Mouse (Mus musculus) embryonic facial prominence, embryonic 15.5 days (tissue): Measurements from ENCODE around the gene Ubxn7. TPM values are rescaled to one million over a fixed set of nuclear protein-coding genes. Genes with fewer than 3 reads are reported as not detected.

ENCODE experiments used
- ATAC-seq: fragments of 200-750 bp; cut with Nextera tagmentation; 2 replicates; pipeline ENCODE4 v1.8.0; 2017; ENCODE audit warnings: low read depth, moderate TSS enrichment; ENCODE audit not compliant: insufficient number of reproducible peaks, low FRiP score, low TSS enrichment
- H3K27ac ChIP-seq: fragments of 300-500 bp; sonication (generic); replicated peaks from 2 replicates; pipeline ENCODE4 v1.5.1; 2015; ENCODE audit warnings: mild to moderate bottlenecking, inconsistent platforms
- H3K27me3 ChIP-seq: fragments of 300-500 bp; sonication (generic); 2 replicates; pipeline ENCODE4 v1.6.1; 2015; ENCODE audit warnings: inconsistent platforms
- H3K36me3 ChIP-seq: fragments of 300-500 bp; sonication (generic); 2 replicates; pipeline ENCODE4 v1.6.1; 2015; ENCODE audit warnings: mild to moderate bottlenecking, inconsistent platforms
- H3K4me1 ChIP-seq: fragments of 300-500 bp; sonication (generic); 2 replicates; pipeline ENCODE4 v1.6.1; 2015; ENCODE audit warnings: inconsistent platforms
- H3K4me2 ChIP-seq: fragments of 300-500 bp; sonication (generic); replicated peaks from 2 replicates; pipeline ENCODE4 v1.6.1; 2015; ENCODE audit warnings: mild to moderate bottlenecking, inconsistent platforms
- H3K4me3 ChIP-seq: fragments of 300-500 bp; sonication (generic); replicated peaks from 2 replicates; pipeline ENCODE4 v1.5.1; 2015; ENCODE audit warnings: mild to moderate bottlenecking, inconsistent platforms
- H3K9ac ChIP-seq: fragments of 300-500 bp; sonication (generic); 2 replicates; pipeline ENCODE4 v1.6.1; 2015; ENCODE audit warnings: inconsistent platforms
- H3K9me3 ChIP-seq: fragments of 300-500 bp; sonication (generic); replicated peaks from 2 replicates; pipeline ENCODE4 v1.6.1; 2016; ENCODE audit warnings: inconsistent platforms
- WGBS: fragments of 180-500 bp; shearing (Covaris S2); methylation state at CpG from one replicate; pipeline ENCODE4 v1.1.7; 2015; 5-methylcytosine and 5-hydroxymethylcytosine counted together
- polyA plus RNA-seq: library from polyadenylated mRNA; unstranded; fragments of >200 nt; fragmentation: Nextera tagmentation; extraction: Ambion mirVana; gene quantifications from 2 replicates; pipeline ENCODE4 v1.2.1, GENCODE M21; 2015

Gene Ubxn7
- polyA plus RNA-seq, 1 experiment from 2014 or later: 25.7 TPM

- H3K4me1 ChIP-seq: no peaks in the 10 kb centered on the region
- H3K27me3 ChIP-seq: no peaks in the 10 kb centered on the region
- no peaks in the 10 kb centered on the region for H3K36me3 ChIP-seq
- H3K9ac ChIP-seq: no peak overlapping the region
- no peak overlapping the region for H3K4me2 ChIP-seq
- no peaks in the 10 kb centered on the region for H3K9me3 ChIP-seq
- ATAC-seq: no peak
- no peak overlapping the region for H3K4me3 ChIP-seq
- no peak overlapping the region for H3K27ac ChIP-seq
- 91% methylated on average over 9 of the region's 9 CpGs for WGBS
These were observed 73.7 kb downstream of the Ubxn7 start for GRCm38 (mm10) chr16:32405716-32406115.

- H3K27ac ChIP-seq: no peak overlapping the region
- H3K9ac ChIP-seq: no peak overlapping the region
- no peak for ATAC-seq
- H3K9me3 ChIP-seq: no peaks in the 10 kb centered on the region
- 25% methylated on average over 6 of the region's 6 CpGs for WGBS
- no peak overlapping the region for H3K4me2 ChIP-seq
- no peaks in the 10 kb centered on the region for H3K27me3 ChIP-seq
- no peaks in the 10 kb centered on the region for H3K36me3 ChIP-seq
- H3K4me3 ChIP-seq: no peak overlapping the region
- no peaks in the 10 kb centered on the region for H3K4me1 ChIP-seq
These were observed 74.6 kb downstream of the Ubxn7 start for GRCm38 (mm10) chr16:32406671-32407070.

GRCm38 (mm10) chr16:32407730-32408129, 75.7 kb downstream of the Ubxn7 start:
- no peak overlapping the region for H3K27ac ChIP-seq
- no peaks in the 10 kb centered on the region for H3K9me3 ChIP-seq
- no peak overlapping the region for H3K4me3 ChIP-seq
- no peak overlapping the region for H3K4me2 ChIP-seq
- H3K36me3 ChIP-seq: no peaks in the 10 kb centered on the region
- 80% methylated on average over 10 of the region's 10 CpGs for WGBS
- no peaks in the 10 kb centered on the region for H3K27me3 ChIP-seq
- no peak overlapping the region for H3K9ac ChIP-seq
- H3K4me1 ChIP-seq: no peaks in the 10 kb centered on the region
- no peak for ATAC-seq

GRCm38 (mm10) chr16:32417457-32417856, 85.4 kb downstream of the Ubxn7 start:
- 46% methylated on average over 1 of the region's 1 CpGs for WGBS

GRCm38 (mm10) chr16:32419517-32420483, 87.7 kb downstream of the Ubxn7 start, which contains the start of gene Tctex1d2:
Gene Tctex1d2 (plus strand): TSS chr16:32419702.
- H3K9me3 ChIP-seq: no peaks in the 10 kb centered on the region
- H3K4me1 ChIP-seq: peaks cover 13% of the 10 kb centered on the region; the same call in 1 of the 2 replicates
- no peaks in the 10 kb centered on the region for H3K36me3 ChIP-seq
- peak within 1 kb of the TSS; percentile 70 for H3K4me3 ChIP-seq
- H3K27me3 ChIP-seq: no peaks in the 10 kb centered on the region
- H3K4me2 ChIP-seq: peak within 1 kb of the TSS; percentile 67
- 2% methylated on average over 45 of the region's 45 CpGs for WGBS
- ATAC-seq: peak; percentile 95
- H3K27ac ChIP-seq: peak within 1 kb of the TSS; percentile 94
- peak within 1 kb of the TSS; percentile 55 for H3K9ac ChIP-seq

More at GRCm38 (mm10) chr16:32417457-32417856, 85.4 kb downstream of the Ubxn7 start:
- no peak for ATAC-seq
- Histone ChIP-seq H3K4me3 (no peak overlapping the region), H3K27me3 (no peaks in the 10 kb centered on the region), H3K9me3 (no peaks in the 10 kb centered on the region), H3K36me3 (no peaks in the 10 kb centered on the region), H3K4me2 (no peak overlapping the region), H3K4me1 (peaks cover 13% of the 10 kb centered on the region; the same call in 1 of the 2 replicates), H3K9ac (no peak overlapping the region), H3K27ac (no peak overlapping the region)

- H3K9me3 ChIP-seq: no peaks in the 10 kb centered on the region
- 77% methylated on average over 3 of the region's 3 CpGs for WGBS
- no peak overlapping the region for H3K4me3 ChIP-seq
- no peak overlapping the region for H3K4me2 ChIP-seq
- no peak overlapping the region for H3K9ac ChIP-seq
- ATAC-seq: no peak
- H3K36me3 ChIP-seq: no peaks in the 10 kb centered on the region
- H3K27ac ChIP-seq: no peak overlapping the region
- no peaks in the 10 kb centered on the region for H3K27me3 ChIP-seq
- peaks cover 14% of the 10 kb centered on the region for H3K4me1 ChIP-seq
These were observed 95.4 kb downstream of the Ubxn7 start for GRCm38 (mm10) chr16:32427506-32427905.

- Histone ChIP-seq H3K4me1 (peaks cover 14% of the 10 kb centered on the region), H3K4me3 (peak within 1 kb of the TSS; percentile 84), H3K36me3 (no peaks in the 10 kb centered on the region), H3K27me3 (no peaks in the 10 kb centered on the region), H3K9ac (peak within 1 kb of the TSS; percentile 73), H3K27ac (peak within 1 kb of the TSS; percentile 87), H3K9me3 (no peaks in the 10 kb centered on the region), H3K4me2 (peak within 1 kb of the TSS; percentile 80)
- WGBS: under 1% methylated on average over 54 of the region's 54 CpGs
- ATAC-seq: peak; percentile 96
These were observed 98.5 kb downstream of the Ubxn7 start, which contains the start of gene Pcyt1a for GRCm38 (mm10) chr16:32430474-32431046. Gene Pcyt1a (plus strand): TSS chr16:32430921.

- H3K4me2 ChIP-seq: peak overlapping the region; percentile 80
- no peaks in the 10 kb centered on the region for H3K9me3 ChIP-seq
- peak overlapping the region; percentile 73 for H3K9ac ChIP-seq
- under 1% methylated on average over 28 of the region's 28 CpGs for WGBS
- H3K27ac ChIP-seq: peak overlapping the region; percentile 87
- ATAC-seq: 0 out of 2 replicates have a peak, but pooled peaks have one; percentile 9
- no peaks in the 10 kb centered on the region for H3K36me3 ChIP-seq
- H3K27me3 ChIP-seq: no peaks in the 10 kb centered on the region
- H3K4me3 ChIP-seq: peak overlapping the region; percentile 84
- peaks cover 14% of the 10 kb centered on the region for H3K4me1 ChIP-seq
These were observed 99.1 kb downstream of the Ubxn7 start for GRCm38 (mm10) chr16:32431047-32431591.

GRCm38 (mm10) chr16:32431926-32432325, 99.9 kb downstream of the Ubxn7 start:
- H3K4me1 ChIP-seq: peaks cover 14% of the 10 kb centered on the region
- H3K4me2 ChIP-seq: peak overlapping the region; percentile 80
- no peak overlapping the region for H3K9ac ChIP-seq
- no peak overlapping the region for H3K27ac ChIP-seq
- H3K4me3 ChIP-seq: peak overlapping the region; percentile 84
- no peaks in the 10 kb centered on the region for H3K9me3 ChIP-seq
- no peaks in the 10 kb centered on the region for H3K27me3 ChIP-seq
- H3K36me3 ChIP-seq: no peaks in the 10 kb centered on the region
- no peak for ATAC-seq
- 93% methylated on average over 1 of the region's 1 CpGs for WGBS

- Histone ChIP-seq H3K36me3 (no peaks in the 10 kb centered on the region), H3K4me2 (no peak overlapping the region), H3K4me3 (no peak overlapping the region), H3K4me1 (peaks cover 14% of the 10 kb centered on the region), H3K9me3 (no peaks in the 10 kb centered on the region), H3K9ac (no peak overlapping the region), H3K27me3 (no peaks in the 10 kb centered on the region), H3K27ac (no peak overlapping the region)
- ATAC-seq: no peak
- 67% methylated on average over 2 of the region's 2 CpGs for WGBS
These were observed 101.1 kb downstream of the Ubxn7 start for GRCm38 (mm10) chr16:32433138-32433537.

- no peak for ATAC-seq
- 52% methylated on average over 6 of the region's 6 CpGs for WGBS
- no peak overlapping the region for H3K27ac ChIP-seq
- H3K9me3 ChIP-seq: no peaks in the 10 kb centered on the region
- no peak overlapping the region for H3K9ac ChIP-seq
- H3K36me3 ChIP-seq: no peaks in the 10 kb centered on the region
- no peak overlapping the region for H3K4me3 ChIP-seq
- peaks cover 14% of the 10 kb centered on the region for H3K4me1 ChIP-seq
- no peaks in the 10 kb centered on the region for H3K27me3 ChIP-seq
- H3K4me2 ChIP-seq: no peak overlapping the region
These were observed 102.0 kb downstream of the Ubxn7 start for GRCm38 (mm10) chr16:32434066-32434465.
